Mouse (Mus musculus): Measurements from ENCODE around the gene Setd1a. TPM values are rescaled to one million over a fixed set of nuclear protein-coding genes. Genes with fewer than 3 reads are reported as not detected.

Setd1a gene
- polyA plus RNA-seq, 1 experiment from 2014 or later = 25.9 TPM

Other genes starting within 250 kb of the Setd1a start
- 8.7 and 10.4 TPM in 2 replicates for gene Tmem265, start 215.3 kb upstream of the Setd1a start, polyA plus RNA-seq (2015; fragmentation: Nextera tagmentation; extraction: Ambion mirVana)
- 34.6 and 42.5 TPM in 2 replicates for gene Phkg2, start 203.3 kb upstream of the Setd1a start, polyA plus RNA-seq (2015; fragmentation: Nextera tagmentation; extraction: Ambion mirVana)
- 14.1 and 16.4 TPM in 2 replicates for gene Ccdc189, start 188.1 kb upstream of the Setd1a start, polyA plus RNA-seq (2015; fragmentation: Nextera tagmentation; extraction: Ambion mirVana)
- 47.2 and 48.3 TPM in 2 replicates for gene Rnf40, start 187.9 kb upstream of the Setd1a start, polyA plus RNA-seq (2015; fragmentation: Nextera tagmentation; extraction: Ambion mirVana)
- gene Zfp629, start 160.9 kb upstream of the Setd1a start, polyA plus RNA-seq (2015; fragmentation: Nextera tagmentation; extraction: Ambion mirVana) = 17.2 and 18.9 TPM in 2 replicates
- 64.2 and 66.8 TPM in 2 replicates for gene Bcl7c, start 67.7 kb upstream of the Setd1a start, polyA plus RNA-seq (2015; fragmentation: Nextera tagmentation; extraction: Ambion mirVana)
- gene Ctf1, start 63.9 kb upstream of the Setd1a start, polyA plus RNA-seq (2015; fragmentation: Nextera tagmentation; extraction: Ambion mirVana) = 15.3 and 16.5 TPM in 2 replicates
- gene Ctf2, start 44.5 kb upstream of the Setd1a start, polyA plus RNA-seq (2015; fragmentation: Nextera tagmentation; extraction: Ambion mirVana) = 0.31 and 0.33 TPM in 2 replicates
- 5.6 and 6.8 TPM in 2 replicates for gene Fbxl19, start 32.1 kb upstream of the Setd1a start, polyA plus RNA-seq (2015; fragmentation: Nextera tagmentation; extraction: Ambion mirVana)
- 25.1 and 26.7 TPM in 2 replicates for gene Orai3, start 6.9 kb upstream of the Setd1a start, polyA plus RNA-seq (2015; fragmentation: Nextera tagmentation; extraction: Ambion mirVana)
- gene Gm49388, start 8.9 kb downstream of the Setd1a start, polyA plus RNA-seq (2015; fragmentation: Nextera tagmentation; extraction: Ambion mirVana) = not detected in 2 replicates
- gene Hsd3b7, start 23.9 kb downstream of the Setd1a start, polyA plus RNA-seq (2015; fragmentation: Nextera tagmentation; extraction: Ambion mirVana) = 23.0 and 27.6 TPM in 2 replicates
- gene Stx4a, start 47.6 kb downstream of the Setd1a start, polyA plus RNA-seq (2015; fragmentation: Nextera tagmentation; extraction: Ambion mirVana) = 46.4 and 53.2 TPM in 2 replicates
- gene Stx1b, start 47.9 kb downstream of the Setd1a start, polyA plus RNA-seq (2015; fragmentation: Nextera tagmentation; extraction: Ambion mirVana) = 3.8 and 5.2 TPM in 2 replicates
- gene Zfp646, start 99.6 kb downstream of the Setd1a start, polyA plus RNA-seq (2015; fragmentation: Nextera tagmentation; extraction: Ambion mirVana) = 11.8 and 13.7 TPM in 2 replicates
- 22.7 TPM in 2 replicates for gene Zfp668, start 100.2 kb downstream of the Setd1a start, polyA plus RNA-seq (2015; fragmentation: Nextera tagmentation; extraction: Ambion mirVana)
- 2.2 and 2.7 TPM in 2 replicates for gene Prss53, start 114.3 kb downstream of the Setd1a start, polyA plus RNA-seq (2015; fragmentation: Nextera tagmentation; extraction: Ambion mirVana)
- not detected in 2 replicates for gene Gm21974, start 118.8 kb downstream of the Setd1a start, polyA plus RNA-seq (2015; fragmentation: Nextera tagmentation; extraction: Ambion mirVana)
- 152 and 162 TPM in 2 replicates for gene Vkorc1, start 118.9 kb downstream of the Setd1a start, polyA plus RNA-seq (2015; fragmentation: Nextera tagmentation; extraction: Ambion mirVana)
- gene Bckdk, start 127.4 kb downstream of the Setd1a start, polyA plus RNA-seq (2015; fragmentation: Nextera tagmentation; extraction: Ambion mirVana) = 120 and 140 TPM in 2 replicates
- gene Kat8, start 135.8 kb downstream of the Setd1a start, polyA plus RNA-seq (2015; fragmentation: Nextera tagmentation; extraction: Ambion mirVana) = 41.8 and 43.5 TPM in 2 replicates
- gene Prss8, start 153.4 kb downstream of the Setd1a start, polyA plus RNA-seq (2015; fragmentation: Nextera tagmentation; extraction: Ambion mirVana) = 56.9 and 59.5 TPM in 2 replicates
- gene Prss36, start 170.1 kb downstream of the Setd1a start, polyA plus RNA-seq (2015; fragmentation: Nextera tagmentation; extraction: Ambion mirVana) = 11.5 and 12.4 TPM in 2 replicates
- gene Fus, start 190.8 kb downstream of the Setd1a start, polyA plus RNA-seq (2015; fragmentation: Nextera tagmentation; extraction: Ambion mirVana) = 421 and 440 TPM in 2 replicates
- 43.9 and 45.1 TPM in 2 replicates for gene Pycard, start 217.2 kb downstream of the Setd1a start, polyA plus RNA-seq (2015; fragmentation: Nextera tagmentation; extraction: Ambion mirVana)
- gene Trim72, start 227.3 kb downstream of the Setd1a start, polyA plus RNA-seq (2015; fragmentation: Nextera tagmentation; extraction: Ambion mirVana) = 0.31 and 0.60 TPM in 2 replicates

Measured in kidney, embryonic 15.5 days (tissue).